Mouse (Mus musculus): ENCODE data around the gene Gnaz. TPM values are rescaled to one million over a fixed set of nuclear protein-coding genes. Genes with fewer than 3 reads are reported as not detected.

The Gnaz gene
- polyA plus RNA-seq, 2 experiments from 2014 or later = not detected

- no peak for ATAC-seq
These were observed 96.5 kb downstream of the Gnaz start for GRCm38 (mm10) chr10:75063301-75063965.

- ATAC-seq = no peak
These were observed 98.7 kb downstream of the Gnaz start for GRCm38 (mm10) chr10:75065691-75066090.

Other genes starting within 250 kb of the Gnaz start
- not detected for gene Rsph14, start 65.4 kb downstream of the Gnaz start, polyA plus RNA-seq (2017; shearing (Covaris generic))
- under 1 TPM; 0.19 to 0.60 TPM for gene Rab36, start 69.9 kb downstream of the Gnaz start, polyA plus RNA-seq (2017; shearing (Covaris generic))
- 1 to 10 TPM; 3.7 to 4.6 TPM for gene Bcr, start 93.4 kb downstream of the Gnaz start, polyA plus RNA-seq (2017; shearing (Covaris generic))
- 10 to 100 TPM; 10.4 to 14.0 TPM for gene Specc1l, start 244.9 kb downstream of the Gnaz start, polyA plus RNA-seq (2017; shearing (Covaris generic))